Mouse (Mus musculus): Measurements from ENCODE around the gene Crip3.

- TF ChIP-seq CTCF (IDR thresholded peaks at IDR 0.05; ENCODE audit: control insufficient read depth, insufficient read depth, insufficient read length) (no peak), MYOG (IDR thresholded peaks at IDR 0.05; ENCODE audit: control insufficient read depth, extremely low read depth, insufficient read length) (no peak), MAX (IDR thresholded peaks at IDR 0.05) (no peak), FOSL1 (IDR thresholded peaks at IDR 0.05; ENCODE audit: insufficient read depth, low read length, poor library complexity, severe bottlenecking) (no peak), USF1 (IDR thresholded peaks at IDR 0.05; ENCODE audit: low read depth) (no peak)
These were observed 29.1 kb downstream of the Crip3 start for GRCm38 (mm10) chr17:46457791-46458190.

Measured in C2C12 (cell line).